Mouse (Mus musculus) bone marrow macrophage, adult 2 months (primary cell): ENCODE measurements at regions not wholly inside any gene's neighbourhood (a gene's known extent, or its start where the extent isn't known, plus 50 kb on each side); places are given as distances from the start of the nearest gene placed in this dataset.

Experiments used
- H3K27ac ChIP-seq: 2 replicates; pipeline ENCODE4 v1.5.1; 2012; ENCODE audit warnings: low read depth, low read length; ENCODE audit not compliant: insufficient read depth
- H3K4me1 ChIP-seq: 2 replicates; pipeline ENCODE4 v1.6.1; 2012; ENCODE audit warnings: low read length; ENCODE audit not compliant: control insufficient read depth, insufficient read depth
- H3K4me3 ChIP-seq: 2 replicates; pipeline ENCODE4 v1.5.1; 2012; ENCODE audit warnings: mild to moderate bottlenecking, low read length, moderate library complexity; ENCODE audit not compliant: insufficient read depth
- CTCF ChIP-seq: IDR thresholded peaks from 2 replicates; pipeline ENCODE4 v1.5.1; 2012; ENCODE audit warnings: low read depth, mild to moderate bottlenecking, low read length, moderate library complexity
- POLR2A ChIP-seq: IDR thresholded peaks from 2 replicates; pipeline ENCODE4 v1.6.1; 2012; ENCODE audit warnings: mild to moderate bottlenecking, low read depth, low read length, borderline replicate concordance

GRCm38 (mm10) chr12:77060766-77061561 lies 99.0 kb upstream of the Max start:
- TF ChIP-seq CTCF (no peak), POLR2A (no peak)
- H3K4me1 ChIP-seq = peaks cover 13% of the 10 kb centered on the region
- no peak overlapping the region for H3K4me3 ChIP-seq
- no peak overlapping the region for H3K27ac ChIP-seq

- H3K4me3 ChIP-seq = peak overlapping the region; percentile 48
- no peak overlapping the region for H3K27ac ChIP-seq
- peaks cover 13% of the 10 kb centered on the region for H3K4me1 ChIP-seq
- TF ChIP-seq POLR2A (no peak), CTCF (no peak; the same call in 1 of the 2 replicates)
Measured at GRCm38 (mm10) chr12:77060060-77060695, 98.2 kb upstream of the Max start.

- TF ChIP-seq CTCF (no peak), POLR2A (no peak)
- Histone ChIP-seq H3K4me3 (0 out of 2 replicates have a peak overlapping the region, but pooled peaks have one; percentile 48), H3K27ac (no peak overlapping the region), H3K4me1 (peaks cover 13% of the 10 kb centered on the region)
Measured at GRCm38 (mm10) chr12:77059679-77060059, 97.7 kb upstream of the Max start.

GRCm38 (mm10) chr12:77058596-77059190 lies 96.7 kb upstream of the Max start:
- Histone ChIP-seq H3K4me1 (peaks cover 13% of the 10 kb centered on the region), H3K27ac (no peak overlapping the region), H3K4me3 (no peak overlapping the region)
- TF ChIP-seq POLR2A = no peak
- no peak for TF ChIP-seq CTCF

DNA sequence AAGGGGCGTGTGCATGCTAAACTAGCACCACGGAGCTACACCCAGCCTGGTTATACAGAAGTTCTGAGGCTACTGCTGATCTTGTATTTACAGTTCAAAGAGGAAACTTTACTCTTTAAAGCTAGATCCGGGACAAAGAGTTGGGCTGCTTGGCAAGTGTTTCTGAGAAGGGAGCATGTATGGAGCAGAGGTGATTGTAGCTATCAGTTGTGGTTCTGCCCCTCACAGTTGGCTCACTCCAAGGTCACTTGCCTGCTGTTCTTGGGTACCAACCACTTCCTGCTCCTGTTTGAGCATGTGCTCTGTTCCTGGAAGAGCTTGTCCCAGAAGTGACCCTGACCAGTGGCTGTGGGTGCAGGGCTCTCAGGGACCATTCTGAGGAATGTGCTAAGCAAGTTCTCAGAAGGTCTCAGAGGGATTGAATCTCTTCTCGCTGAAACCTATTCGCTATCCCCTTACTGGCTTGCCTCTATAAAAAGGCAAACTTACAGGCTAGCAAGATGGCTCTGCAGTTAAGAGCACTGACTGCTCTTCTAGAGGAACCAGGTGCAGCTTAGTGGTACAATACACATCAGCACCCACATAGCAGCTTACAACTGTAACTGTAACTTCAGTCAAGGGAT lies 94.9 kb upstream of the Max start:
- Histone ChIP-seq H3K4me1 (peaks cover 13% of the 10 kb centered on the region), H3K4me3 (no peak overlapping the region), H3K27ac (no peak overlapping the region)
- TF ChIP-seq CTCF = no peak
- TF ChIP-seq POLR2A = no peak

- no peak overlapping the region for H3K27ac ChIP-seq
- no peak for TF ChIP-seq POLR2A
- no peak for TF ChIP-seq CTCF
- no peak overlapping the region for H3K4me3 ChIP-seq
- peaks cover 6% of the 10 kb centered on the region for H3K4me1 ChIP-seq
Measured at GRCm38 (mm10) chr12:77054700-77055099, 92.7 kb upstream of the Max start.

DNA sequence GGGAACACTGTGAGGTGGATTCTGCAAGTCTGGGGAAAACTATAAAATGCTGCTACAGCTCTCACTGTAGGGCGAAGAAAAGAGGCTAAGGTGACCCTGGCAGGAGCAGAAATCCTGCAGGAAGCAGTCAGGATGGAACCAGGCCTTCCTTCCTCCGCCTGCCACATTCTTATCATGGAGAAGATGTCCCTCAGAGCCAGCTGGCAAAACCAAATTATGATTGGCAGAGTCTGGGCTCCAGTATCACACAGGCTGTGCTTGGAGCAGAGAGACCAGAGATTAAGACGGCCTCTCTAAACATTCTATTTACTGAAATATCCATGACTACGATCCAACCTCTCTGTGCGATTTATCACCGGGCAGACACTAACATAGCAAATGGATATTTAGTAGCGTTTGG lies 92.2 kb upstream of the Max start:
- Histone ChIP-seq H3K4me3 (no peak overlapping the region), H3K4me1 (peaks cover 4% of the 10 kb centered on the region), H3K27ac (no peak overlapping the region)
- no peak for TF ChIP-seq CTCF
- TF ChIP-seq POLR2A = no peak

DNA sequence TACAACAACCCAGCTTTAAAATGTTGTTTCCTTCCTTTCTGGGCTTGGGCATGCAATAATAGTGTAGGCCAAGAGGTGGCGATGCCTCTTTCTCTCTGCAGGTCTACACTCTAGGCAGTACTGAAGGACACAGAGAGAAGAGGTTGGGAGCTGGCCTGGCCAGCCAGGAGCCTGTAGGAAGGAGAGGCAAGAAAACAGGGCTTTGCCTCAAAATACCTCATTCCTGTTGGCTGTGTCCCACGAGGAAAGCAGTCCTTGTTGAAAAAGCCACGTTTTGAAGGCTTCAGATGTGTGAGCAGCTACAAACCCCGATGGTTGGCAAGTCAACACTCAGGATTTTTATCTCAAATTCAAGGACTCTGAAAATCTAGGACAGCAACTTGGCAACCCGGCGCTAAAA lies 90.9 kb upstream of the Max start:
- TF ChIP-seq CTCF (no peak), POLR2A (no peak)
- H3K4me3 ChIP-seq = no peak overlapping the region
- peaks cover 4% of the 10 kb centered on the region for H3K4me1 ChIP-seq
- H3K27ac ChIP-seq = no peak overlapping the region

- Histone ChIP-seq H3K4me1 (no peaks in the 10 kb centered on the region), H3K27ac (no peak overlapping the region), H3K4me3 (no peak overlapping the region)
- TF ChIP-seq POLR2A (no peak), CTCF (no peak)
Measured at GRCm38 (mm10) chr12:77048380-77048779, 86.4 kb upstream of the Max start.

DNA sequence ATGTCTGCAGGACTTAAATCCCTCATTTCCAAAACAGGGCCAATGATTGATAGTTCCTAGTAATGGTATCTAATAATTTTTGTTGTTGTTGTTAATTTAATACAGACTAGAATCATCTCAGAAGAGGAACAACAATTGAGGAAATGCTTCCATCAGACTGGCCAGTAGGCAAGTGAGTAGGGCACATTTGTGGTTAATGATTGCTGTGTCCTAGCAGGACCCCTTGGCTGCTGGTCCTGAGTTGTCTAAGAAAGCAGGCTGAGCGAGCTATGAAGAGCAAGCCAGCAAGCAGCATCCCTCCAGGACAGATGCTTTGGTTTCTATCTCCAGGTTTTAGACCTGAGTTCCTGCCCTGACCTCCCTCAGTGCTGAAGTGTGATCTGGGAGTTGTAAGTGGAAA lies 85.3 kb upstream of the Max start:
- TF ChIP-seq POLR2A (no peak), CTCF (no peak)
- Histone ChIP-seq H3K4me1 (no peaks in the 10 kb centered on the region), H3K4me3 (no peak overlapping the region), H3K27ac (no peak overlapping the region)
